Mouse (Mus musculus): ENCODE data around the gene Mau2. TPM values are rescaled to one million over a fixed set of nuclear protein-coding genes. Genes with fewer than 3 reads are reported as not detected.

Mau2 gene
- polyA plus RNA-seq (2014; fragmentation: Nextera tagmentation; extraction: Ambion mirVana), result 65.2 and 76.3 TPM in 2 replicates

GRCm38 (mm10) chr8:70042583-70043455 lies at the start of gene Mau2, which contains the start of gene Sugp1:
Mau2 (minus strand) TSS chr8:70042734.
Sugp1 (plus strand) TSS chr8:70042813.
- DNase-seq (peak; percentile 98), ATAC-seq (ENCODE audit: low FRiP score, low TSS enrichment) (peak; percentile 97)
- H3K4me3 ChIP-seq (replicated peaks; ENCODE audit: low read depth, low read length), result peak within 1 kb of the TSS; percentile 97
- 1% methylated on average over 65 of the region's 65 CpGs for WGBS
- H3K9ac ChIP-seq (replicated peaks; ENCODE audit: low read length), result peak within 1 kb of the TSS; percentile 90
- H3K27me3 ChIP-seq (ENCODE audit: control insufficient read depth, insufficient read depth, low read length), result no peaks in the 10 kb centered on the region
- H3K9me3 ChIP-seq (ENCODE audit: control insufficient read depth, low read length), result no peaks in the 10 kb centered on the region
- peak within 1 kb of the TSS; percentile 85 for H3K27ac ChIP-seq (replicated peaks; ENCODE audit: low read depth, low read length)
- H3K4me1 ChIP-seq (ENCODE audit: control insufficient read depth, insufficient read depth, low read length), result peaks cover 27% of the 10 kb centered on the region
- peaks cover 7% of the 10 kb centered on the region for H3K36me3 ChIP-seq (ENCODE audit: control insufficient read depth, insufficient read depth, low read length)
- peak within 1 kb of the TSS; percentile 92 for H3K4me2 ChIP-seq (ENCODE audit: low read length)

GRCm38 (mm10) chr8:70089296-70089960 lies 46.9 kb upstream of the Mau2 start:
- H3K27me3 ChIP-seq (ENCODE audit: control insufficient read depth, insufficient read depth, low read length), result peaks cover 47% of the 10 kb centered on the region
- H3K4me1 ChIP-seq (ENCODE audit: control insufficient read depth, insufficient read depth, low read length), result peaks cover 22% of the 10 kb centered on the region; the same call in 1 of the 2 replicates
- no peak overlapping the region for H3K4me2 ChIP-seq (ENCODE audit: low read length)
- H3K9ac ChIP-seq (replicated peaks; ENCODE audit: low read length), result no peak overlapping the region; the same call in 1 of the 2 replicates
- H3K36me3 ChIP-seq (ENCODE audit: control insufficient read depth, insufficient read depth, low read length), result peaks cover 9% of the 10 kb centered on the region
- no peaks in the 10 kb centered on the region for H3K9me3 ChIP-seq (ENCODE audit: control insufficient read depth, low read length)
- DNase-seq (peak; percentile 61), ATAC-seq (ENCODE audit: low FRiP score, low TSS enrichment) (no peak)
- H3K4me3 ChIP-seq (replicated peaks; ENCODE audit: low read depth, low read length), result no peak overlapping the region
- 35% methylated on average over 9 of the region's 9 CpGs for WGBS
- H3K27ac ChIP-seq (replicated peaks; ENCODE audit: low read depth, low read length), result no peak overlapping the region; the same call in 1 of the 2 replicates

- Histone ChIP-seq H3K4me1 (ENCODE audit: control insufficient read depth, insufficient read depth, low read length) (peaks cover 27% of the 10 kb centered on the region; the same call in 1 of the 2 replicates), H3K9me3 (ENCODE audit: control insufficient read depth, low read length) (no peaks in the 10 kb centered on the region), H3K4me3 (replicated peaks; ENCODE audit: low read depth, low read length) (peak overlapping the region; percentile 43), H3K27ac (replicated peaks; ENCODE audit: low read depth, low read length) (no peak overlapping the region), H3K36me3 (ENCODE audit: control insufficient read depth, insufficient read depth, low read length) (no peaks in the 10 kb centered on the region), H3K9ac (replicated peaks; ENCODE audit: low read length) (peak overlapping the region; percentile 54), H3K27me3 (ENCODE audit: control insufficient read depth, insufficient read depth, low read length) (peaks cover 61% of the 10 kb centered on the region), H3K4me2 (ENCODE audit: low read length) (peak overlapping the region; percentile 81)
- WGBS, result 4% methylated on average over 56 of the region's 56 CpGs
- peak; percentile 61 for ATAC-seq (ENCODE audit: low FRiP score, low TSS enrichment)
- DNase-seq, result peak; percentile 84
Observed at GRCm38 (mm10) chr8:70087836-70088650, 45.5 kb upstream of the Mau2 start.

GRCm38 (mm10) chr8:70087237-70087636 lies 44.7 kb upstream of the Mau2 start:
- peaks cover 69% of the 10 kb centered on the region for H3K27me3 ChIP-seq (ENCODE audit: control insufficient read depth, insufficient read depth, low read length)
- no peak overlapping the region for H3K9ac ChIP-seq (replicated peaks; ENCODE audit: low read length)
- no peak for ATAC-seq (ENCODE audit: low FRiP score, low TSS enrichment)
- no peaks in the 10 kb centered on the region for H3K9me3 ChIP-seq (ENCODE audit: control insufficient read depth, low read length)
- no peak overlapping the region for H3K4me3 ChIP-seq (replicated peaks; ENCODE audit: low read depth, low read length)
- H3K36me3 ChIP-seq (ENCODE audit: control insufficient read depth, insufficient read depth, low read length), result no peaks in the 10 kb centered on the region
- peaks cover 27% of the 10 kb centered on the region; the same call in 1 of the 2 replicates for H3K4me1 ChIP-seq (ENCODE audit: control insufficient read depth, insufficient read depth, low read length)
- H3K4me2 ChIP-seq (ENCODE audit: low read length), result no peak overlapping the region
- WGBS, result 8% methylated on average over 7 of the region's 7 CpGs
- H3K27ac ChIP-seq (replicated peaks; ENCODE audit: low read depth, low read length), result no peak overlapping the region
- DNase-seq, result no peak

- WGBS, result 50% methylated on average over 1 of the region's 1 CpGs
- DNase-seq (no peak), ATAC-seq (ENCODE audit: low FRiP score, low TSS enrichment) (no peak)
- no peak overlapping the region for H3K4me3 ChIP-seq (replicated peaks; ENCODE audit: low read depth, low read length)
- H3K4me1 ChIP-seq (ENCODE audit: control insufficient read depth, insufficient read depth, low read length), result peaks cover 27% of the 10 kb centered on the region; the same call in 1 of the 2 replicates
- no peaks in the 10 kb centered on the region for H3K36me3 ChIP-seq (ENCODE audit: control insufficient read depth, insufficient read depth, low read length)
- H3K4me2 ChIP-seq (ENCODE audit: low read length), result no peak overlapping the region
- H3K27ac ChIP-seq (replicated peaks; ENCODE audit: low read depth, low read length), result no peak overlapping the region
- peaks cover 70% of the 10 kb centered on the region for H3K27me3 ChIP-seq (ENCODE audit: control insufficient read depth, insufficient read depth, low read length)
- H3K9me3 ChIP-seq (ENCODE audit: control insufficient read depth, low read length), result no peaks in the 10 kb centered on the region
- H3K9ac ChIP-seq (replicated peaks; ENCODE audit: low read length), result no peak overlapping the region
Observed at GRCm38 (mm10) chr8:70086151-70086550, 43.6 kb upstream of the Mau2 start.

GRCm38 (mm10) chr8:70084191-70085065 lies 41.9 kb upstream of the Mau2 start:
- WGBS, result 2% methylated on average over 71 of the region's 71 CpGs
- Histone ChIP-seq H3K9me3 (ENCODE audit: control insufficient read depth, low read length) (no peaks in the 10 kb centered on the region), H3K27ac (replicated peaks; ENCODE audit: low read depth, low read length) (no peak overlapping the region), H3K4me2 (ENCODE audit: low read length) (peak overlapping the region; percentile 77), H3K36me3 (ENCODE audit: control insufficient read depth, insufficient read depth, low read length) (peaks cover 5% of the 10 kb centered on the region; the same call in 1 of the 2 replicates), H3K4me3 (replicated peaks; ENCODE audit: low read depth, low read length) (peak overlapping the region; percentile 40), H3K9ac (replicated peaks; ENCODE audit: low read length) (peak overlapping the region; percentile 47), H3K27me3 (ENCODE audit: control insufficient read depth, insufficient read depth, low read length) (peaks cover 70% of the 10 kb centered on the region), H3K4me1 (ENCODE audit: control insufficient read depth, insufficient read depth, low read length) (peaks cover 21% of the 10 kb centered on the region; the same call in 1 of the 2 replicates)
- DNase-seq (peak; percentile 64), ATAC-seq (ENCODE audit: low FRiP score, low TSS enrichment) (no peak)

- Histone ChIP-seq H3K9me3 (ENCODE audit: control insufficient read depth, low read length) (no peaks in the 10 kb centered on the region), H3K27me3 (ENCODE audit: control insufficient read depth, insufficient read depth, low read length) (peaks cover 61% of the 10 kb centered on the region), H3K9ac (replicated peaks; ENCODE audit: low read length) (peak within 1 kb of the TSS; percentile 47), H3K4me3 (replicated peaks; ENCODE audit: low read depth, low read length) (peak within 1 kb of the TSS; percentile 40), H3K36me3 (ENCODE audit: control insufficient read depth, insufficient read depth, low read length) (peaks cover 10% of the 10 kb centered on the region; the same call in 1 of the 2 replicates), H3K27ac (replicated peaks; ENCODE audit: low read depth, low read length) (no peak within 1 kb of the TSS), H3K4me2 (ENCODE audit: low read length) (peak within 1 kb of the TSS; percentile 77), H3K4me1 (ENCODE audit: control insufficient read depth, insufficient read depth, low read length) (peaks cover 13% of the 10 kb centered on the region; the same call in 1 of the 2 replicates)
- WGBS, result under 1% methylated on average over 26 of the region's 26 CpGs
- ATAC-seq (ENCODE audit: low FRiP score, low TSS enrichment) (no peak), DNase-seq (peak; percentile 74)
Observed at GRCm38 (mm10) chr8:70083285-70083684, 40.8 kb upstream of the Mau2 start, which contains the start of gene Hapln4. Hapln4 (plus strand) TSS chr8:70083457.
